Mouse (Mus musculus): ENCODE measurements around the gene Smurf1.

- TF ChIP-seq POLR2AphosphoS5 (IDR thresholded peaks at IDR 0.05; ENCODE audit: insufficient replicate concordance, low read depth, low read length): no peak
- TF ChIP-seq CTCF (IDR thresholded peaks at IDR 0.05; ENCODE audit: low read depth, low read length): peak; percentile 99
- no peak for TF ChIP-seq GATA1 (IDR thresholded peaks at IDR 0.05; ENCODE audit: borderline replicate concordance, low read length)
- no peak for TF ChIP-seq GATA2 (IDR thresholded peaks at IDR 0.05; ENCODE audit: borderline replicate concordance, low read depth, low read length)
- no peak for TF ChIP-seq TAL1 (conservative IDR thresholded peaks at IDR 0.05; ENCODE audit: low read depth, low read length)
Observed at GRCm38 (mm10) chr5:144875892-144876291, 89.8 kb downstream of the Smurf1 start.

Measured in G1E (cell line).